ENCODE assay signal across 9 mouse cellular contexts in genomic region chr17:8468716-8469344, GRCm38 (mm10). TPM values are rescaled to one million over a fixed set of nuclear protein-coding genes. Genes with fewer than 3 reads are reported as not detected.
DNase-seq lines count a peak whose midpoint lies in the region; ATAC-seq lines count a peak whose summit lies in the region.
"Had no signal": no experiment of that assay in that cellular context is flagged by ENCODE, and none has a peak within 500 bp of the region (broad histone marks: within the 10 kb centered on the region; RNA-seq: fewer than 3 reads in every experiment).

No protein-coding gene starts in this region.

- no peaks in the 10 kb centered on the region for H3K9me3 ChIP-seq in hindbrain, embryonic 14.5 days (ENCODE audit: control insufficient read depth, low read length)
- H3K9me3 ChIP-seq: limb, embryonic 12.5 days had no signal

- no peak overlapping the region for H3K4me3 ChIP-seq in hindbrain, embryonic 14.5 days (replicated peaks; ENCODE audit: low read length)
- H3K4me3 ChIP-seq: limb, embryonic 12.5 days had no signal

- no peaks in the 10 kb centered on the region for H3K4me1 ChIP-seq in hindbrain, embryonic 14.5 days (replicated peaks; ENCODE audit: control insufficient read depth, insufficient read depth, low read length)
- H3K4me1 ChIP-seq: limb, embryonic 12.5 days had no signal

- no peak overlapping the region for H3K4me2 ChIP-seq in hindbrain, embryonic 14.5 days (replicated peaks)
- H3K4me2 ChIP-seq: limb, embryonic 12.5 days had no signal

- peak; percentile 84; the same call in 1 of the 2 replicates for ATAC-seq in hindbrain, embryonic 14.5 days (ENCODE audit: low FRiP score)

- H3K27ac ChIP-seq in hindbrain, embryonic 14.5 days: no peak overlapping the region
- H3K27ac ChIP-seq: limb, embryonic 12.5 days had no signal

- H3K36me3 ChIP-seq in hindbrain, embryonic 14.5 days (replicated peaks; ENCODE audit: control insufficient read depth, insufficient read depth): no peaks in the 10 kb centered on the region
- H3K36me3 ChIP-seq: limb, embryonic 12.5 days had no signal

- H3K27me3 ChIP-seq in hindbrain, embryonic 14.5 days (ENCODE audit: control insufficient read depth, insufficient read depth, low read length): no peaks in the 10 kb centered on the region

- H3K9ac ChIP-seq in hindbrain, embryonic 14.5 days: no peak overlapping the region
- H3K9ac ChIP-seq: limb, embryonic 12.5 days had no signal

- DNase-seq in MN1 (ENCODE audit: low spot score): peak; percentile 91
- peak; percentile 91 to 96 for DNase-seq in cerebellum, adult 18-20 months
- peak; percentile 74 for DNase-seq in forelimb bud, embryonic 11.5 days (ENCODE audit: low read depth, low spot score)
- DNase-seq in hindbrain, embryonic 14.5 days (ENCODE audit: low spot score): peak; percentile 94
- peak; percentile 89 to 93 for DNase-seq in layer of hippocampus, postnatal 14 days (ENCODE audit: low spot score in 2 of 2)
- peak; percentile 33 for DNase-seq in lung, postnatal 25 days (ENCODE audit: low spot score)
- peak; percentile 89 for DNase-seq in right cerebral cortex, adult 18-20 months
- DNase-seq in urinary bladder, adult 2 months (ENCODE audit: low spot score): peak; percentile 65

- 17% methylated on average over 19 of the region's 19 CpGs for WGBS in hindbrain, embryonic 14.5 days

RNA-seq across cellular contexts. Expression of gene T, which starts 34.6 kb away (rescaled TPM):
- polyA plus RNA-seq in hindbrain, embryonic 14.5 days (2014; fragmentation: Nextera tagmentation; extraction: Ambion mirVana): 0.22 and 0.27 TPM in 2 replicates
- not detected for total RNA-seq in layer of hippocampus, postnatal 14 days (2021)
- polyA plus RNA-seq in urinary bladder, adult 2 months (2012; rRNA removed): not detected in 2 replicates

RNA-seq across cellular contexts. Expression of gene Pde10a, which starts 56.3 kb away (rescaled TPM):
- polyA plus RNA-seq in hindbrain, embryonic 14.5 days (2014; fragmentation: Nextera tagmentation; extraction: Ambion mirVana): 14.7 and 15.8 TPM in 2 replicates
- 10 to 100 TPM; 66.5 to 67.2 TPM for total RNA-seq in layer of hippocampus, postnatal 14 days (2021)
- 1.7 and 2.4 TPM in 2 replicates for polyA plus RNA-seq in urinary bladder, adult 2 months (2012; rRNA removed)

Comparison
In these comparisons a context has a peak if more than half of its experiments do, and no peak if none do; other contexts are left out.
1. DNase-seq: peak in every context shown above with its lines; median percentile 94 in hindbrain, embryonic 14.5 days; 94 in cerebellum, adult 18-20 months; 91 in MN1; 91 in layer of hippocampus, postnatal 14 days; 89 in right cerebral cortex, adult 18-20 months; 74 in forelimb bud, embryonic 11.5 days; 65 in urinary bladder, adult 2 months; 33 in lung, postnatal 25 days.